Mouse (Mus musculus) bone marrow macrophage, adult 2 months (primary cell): ENCODE measurements around the gene Kri1.

Source experiments
- CTCF ChIP-seq: IDR thresholded peaks from 2 replicates; pipeline ENCODE4 v1.5.1; 2012; ENCODE audit warnings: low read depth, mild to moderate bottlenecking, low read length, moderate library complexity
- POLR2A ChIP-seq: IDR thresholded peaks from 2 replicates; pipeline ENCODE4 v1.6.1; 2012; ENCODE audit warnings: mild to moderate bottlenecking, low read depth, low read length, borderline replicate concordance

DNA sequence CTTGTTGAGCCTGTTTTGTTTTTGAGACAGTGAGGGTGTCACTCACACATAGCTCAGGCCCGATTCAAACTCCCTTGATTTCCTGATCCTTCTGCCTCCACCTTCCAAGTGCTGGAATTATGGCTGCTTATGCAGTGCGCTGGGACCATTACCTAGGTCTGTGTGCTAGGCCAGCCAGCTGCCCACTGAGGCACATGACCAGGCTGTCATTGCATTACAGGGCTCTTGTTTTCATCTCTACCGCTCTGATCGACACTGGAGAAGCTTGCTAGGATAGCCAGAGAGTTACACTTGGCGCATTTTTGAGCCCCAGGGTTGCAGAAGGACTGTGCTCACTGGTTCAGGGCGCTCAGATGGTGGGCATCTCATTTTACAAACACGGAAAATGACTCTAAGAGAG, 23.9 kb upstream of the Kri1 start:
- no peak for TF ChIP-seq POLR2A
- TF ChIP-seq CTCF: no peak
